Mouse (Mus musculus) layer of hippocampus, adult 8-10 months (tissue): ENCODE results near the gene Olfr1012. TPM values are rescaled to one million over a fixed set of nuclear protein-coding genes. Genes with fewer than 3 reads are reported as not detected.
"Not testable (repeated sequence)": the region's sequence is repeated elsewhere in the genome, so short reads cannot be mapped to it uniquely, and the experiment has no call there.

Source experiments
- DNase-seq, 2 experiments: peaks; one replicate each; pipeline ENCODE4 v3.0.0; 2022; ENCODE audit warnings: low spot score in 2 of 2
- total RNA-seq, 4 experiments: library from RNA; stranded (reverse); gene quantifications; 2 replicates each; pipeline ENCODE4 v1.2.4; 2022

Gene Olfr1012
- total RNA-seq, result not detected

DNA sequence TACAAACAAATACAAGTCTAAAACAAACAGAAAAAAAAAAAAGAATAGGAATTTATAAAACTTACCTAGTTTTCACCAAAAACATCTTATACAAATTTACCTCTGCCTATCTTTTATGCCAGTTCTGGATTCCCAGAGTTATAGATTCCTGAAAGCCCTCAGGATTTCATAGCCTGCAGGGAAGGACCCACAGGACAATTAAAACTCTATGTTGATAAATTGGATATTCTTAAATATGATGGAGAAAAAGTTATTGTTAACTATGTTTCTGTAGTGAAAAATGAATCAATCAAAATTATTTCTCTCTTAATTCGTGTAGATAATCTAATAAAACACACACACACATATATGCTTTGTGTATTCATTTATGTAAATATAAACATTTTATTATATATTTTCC, at the start of gene Olfr1012:
Gene Olfr1012 (minus strand): TSS at position 101 of the 400 bp plus-strand sequence.
- no peak for DNase-seq

- no peak for DNase-seq
Measured at GRCm38 (mm10) chr2:85804501-85804900, 41.9 kb upstream of the Olfr1012 start.

- DNase-seq, result no peak
Measured at GRCm38 (mm10) chr2:85802444-85802843, 39.9 kb upstream of the Olfr1012 start, which contains the start of gene Olfr1016. Gene Olfr1016, minus strand, starts transcription at chr2:85802544.

DNA sequence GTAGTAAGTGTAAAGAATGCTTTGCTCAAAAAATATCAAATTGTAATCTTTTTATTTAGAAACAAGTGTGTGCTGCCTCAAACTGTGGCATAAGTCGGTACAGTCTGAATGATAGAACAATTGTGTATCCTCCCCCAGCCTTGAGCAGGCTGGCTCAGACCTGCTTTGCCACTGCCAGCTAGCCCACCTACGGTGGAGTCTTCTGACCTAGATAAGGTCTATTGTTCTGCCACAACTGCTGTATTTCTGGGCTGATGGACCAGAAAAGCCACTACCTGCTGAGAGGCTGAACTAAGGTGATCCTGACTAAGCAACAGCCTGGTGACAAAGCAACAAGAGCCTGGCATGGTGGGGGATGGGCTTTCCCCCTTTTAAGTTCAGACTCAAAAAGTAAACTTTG, 29.8 kb upstream of the Olfr1012 start:
- DNase-seq, result no peak

- DNase-seq, result no peak
Measured at GRCm38 (mm10) chr2:85781717-85782116, 19.2 kb upstream of the Olfr1012 start, which contains the start of gene Olfr1015. Gene Olfr1015, plus strand, starts transcription at chr2:85782017.

DNA sequence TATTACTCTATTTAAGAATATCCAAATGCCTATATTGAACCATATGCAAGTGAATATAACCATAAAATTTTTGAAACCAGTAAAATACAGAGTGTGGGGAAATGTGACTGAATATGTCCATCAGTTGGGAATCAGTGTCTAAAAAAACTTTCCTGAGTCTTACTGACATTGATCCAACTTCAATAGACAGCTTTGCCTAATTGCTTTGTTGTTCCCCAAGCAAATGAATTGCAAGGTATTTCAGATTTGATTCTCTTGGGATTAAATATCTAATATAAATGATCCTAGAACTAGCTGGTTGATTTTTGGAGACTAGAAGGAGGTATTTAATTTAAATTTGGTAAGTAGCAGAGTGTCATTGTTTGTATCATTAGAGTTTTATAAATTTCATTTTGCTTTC, 9.8 kb upstream of the Olfr1012 start, which contains the start of gene Olfr1014:
Gene Olfr1014 (plus strand): TSS at position 301 of the 400 bp plus-strand sequence.
- DNase-seq, result no peak

DNA sequence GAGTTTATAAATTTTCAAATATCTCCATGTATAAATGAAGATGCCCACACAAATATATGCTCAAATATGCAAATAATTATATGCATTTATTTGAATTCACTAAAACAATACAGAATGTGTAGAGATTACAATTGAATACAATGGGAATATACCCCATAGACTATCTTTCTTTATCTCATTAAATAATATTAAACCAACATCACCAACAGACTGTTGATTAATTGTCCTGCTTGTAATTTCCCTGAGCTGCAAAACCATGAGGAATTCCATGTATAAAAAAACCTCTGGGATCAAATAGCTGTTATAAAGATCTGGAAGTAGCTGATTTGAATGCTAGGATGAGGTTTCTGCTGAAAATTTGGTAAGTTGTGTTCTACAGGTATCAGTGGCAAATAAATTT, 4.2 kb upstream of the Olfr1012 start, which contains the start of gene Olfr1013:
Gene Olfr1013 (plus strand): TSS at position 301 of the 400 bp plus-strand sequence.
- no peak for DNase-seq

GRCm38 (mm10) chr2:85753822-85754221, 8.7 kb downstream of the Olfr1012 start:
- no peak for DNase-seq

DNA sequence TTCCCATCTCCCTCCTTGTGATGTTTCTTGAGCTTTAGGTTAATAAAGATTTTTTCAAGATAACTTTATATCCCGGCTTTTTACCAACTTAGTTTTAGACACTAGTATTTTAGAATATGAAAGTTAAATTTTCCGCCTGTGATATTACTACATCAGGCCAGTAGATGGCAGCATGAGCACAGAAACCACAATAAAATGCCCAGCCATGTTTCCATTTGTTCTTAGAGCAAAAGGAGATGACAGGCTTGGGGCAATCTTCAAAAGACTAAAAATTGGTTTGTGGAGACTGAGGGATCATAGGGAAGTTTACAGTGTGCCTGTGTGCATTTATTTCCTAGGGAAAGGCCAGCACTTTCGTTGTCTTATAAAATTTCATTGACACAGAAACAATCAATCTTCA, 36.8 kb downstream of the Olfr1012 start:
- peak in 1 of 2 experiments; percentile 19 for DNase-seq

DNA sequence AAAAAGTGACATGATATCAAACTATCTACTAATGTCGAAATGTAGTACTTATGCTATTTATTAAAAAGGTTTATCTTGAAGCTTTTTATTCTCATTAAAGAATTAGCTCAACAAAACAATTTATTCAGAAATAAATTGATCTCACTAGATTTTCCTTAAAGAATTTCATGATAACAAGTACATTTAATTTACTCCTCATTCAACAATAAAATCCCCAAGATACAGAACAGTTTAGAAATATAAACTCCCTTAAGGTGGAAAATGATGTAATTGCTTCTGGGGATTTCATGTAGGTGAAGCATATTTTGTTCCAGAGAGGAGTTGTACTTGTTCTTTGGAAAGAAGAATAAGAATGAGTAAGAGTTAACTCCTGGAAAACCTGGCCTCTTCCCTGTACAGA, 47.4 kb downstream of the Olfr1012 start, which contains the start of gene Olfr1009:
Gene Olfr1009 (plus strand): TSS at position 301 of the 400 bp plus-strand sequence.
- no peak for DNase-seq

DNA sequence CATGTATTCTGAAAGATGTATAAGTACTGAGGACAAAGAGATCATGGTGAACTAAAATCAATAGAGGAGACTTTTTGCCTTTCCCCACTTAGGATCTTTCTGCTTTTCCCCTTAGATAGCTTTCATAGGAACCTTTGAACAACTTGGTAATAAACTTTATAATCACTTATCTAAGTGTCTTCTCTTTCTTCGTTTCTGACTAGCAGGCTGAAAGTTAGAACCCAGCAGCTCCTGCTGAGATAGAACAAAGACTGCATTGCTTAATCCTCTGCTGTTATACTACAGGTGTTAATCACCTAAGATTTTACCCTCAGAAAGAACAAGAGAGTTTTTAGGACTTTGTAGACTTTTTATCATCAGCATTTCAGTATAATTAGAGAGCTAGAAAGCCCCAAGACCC, 51.4 kb downstream of the Olfr1012 start:
- no peak for DNase-seq

- DNase-seq, result not testable (repeated sequence)
Measured at GRCm38 (mm10) chr2:85710680-85711079, 51.9 kb downstream of the Olfr1012 start.

Other genes with a start within 250 kb of the Olfr1012 start
- gene 4833423E24Rik, start 243.7 kb downstream of the Olfr1012 start, total RNA-seq, result under 1 TPM; 0.18 to 0.73 (median 0.27) TPM
- gene Olfr996, start 183.6 kb downstream of the Olfr1012 start, total RNA-seq, result not detected
- gene Olfr998, start 173.8 kb downstream of the Olfr1012 start, total RNA-seq, result not detected
- gene Olfr1000, start 150.9 kb downstream of the Olfr1012 start, total RNA-seq, result not detected
- gene Olfr1002, start 112.1 kb downstream of the Olfr1012 start, total RNA-seq, result not detected
- not detected for gene Olfr154, start 98.3 kb downstream of the Olfr1012 start, total RNA-seq
- gene Olfr1006, start 84.0 kb downstream of the Olfr1012 start, total RNA-seq, result not detected
- gene Olfr1008, start 73.3 kb downstream of the Olfr1012 start, total RNA-seq, result not detected
- not detected for gene Olfr1009, start 47.3 kb downstream of the Olfr1012 start, total RNA-seq
- gene Olfr1013, start 4.3 kb upstream of the Olfr1012 start, total RNA-seq, result not detected
- not detected for gene Olfr1014, start 9.9 kb upstream of the Olfr1012 start, total RNA-seq
- not detected for gene Olfr1015, start 19.3 kb upstream of the Olfr1012 start, total RNA-seq
- gene Olfr1016, start 39.8 kb upstream of the Olfr1012 start, total RNA-seq, result not detected
- gene Olfr1018, start 55.7 kb upstream of the Olfr1012 start, total RNA-seq, result not detected
- gene Olfr1019, start 82.7 kb upstream of the Olfr1012 start, total RNA-seq, result not detected
- not detected for gene Olfr1020, start 84.3 kb upstream of the Olfr1012 start, total RNA-seq
- gene Olfr1022, start 105.8 kb upstream of the Olfr1012 start, total RNA-seq, result not detected
- gene Olfr1023, start 122.9 kb upstream of the Olfr1012 start, total RNA-seq, result not detected
- not detected for gene Olfr1024, start 142.3 kb upstream of the Olfr1012 start, total RNA-seq
- not detected for gene Olfr1025-ps1, start 152.4 kb upstream of the Olfr1012 start, total RNA-seq
- gene Olfr1026, start 158.8 kb upstream of the Olfr1012 start, total RNA-seq, result not detected
- gene Olfr1028, start 187.7 kb upstream of the Olfr1012 start, total RNA-seq, result not detected
- not detected for gene Olfr1029, start 211.1 kb upstream of the Olfr1012 start, total RNA-seq
- gene Olfr1030, start 216.5 kb upstream of the Olfr1012 start, total RNA-seq, result not detected
- gene Olfr1031, start 227.5 kb upstream of the Olfr1012 start, total RNA-seq, result not detected
- not detected for gene Olfr1032, start 242.8 kb upstream of the Olfr1012 start, total RNA-seq